Mouse (Mus musculus) hindbrain, embryonic 16.5 days (tissue): ENCODE measurements around the gene Rab11fip5. TPM values are rescaled to one million over a fixed set of nuclear protein-coding genes. Genes with fewer than 3 reads are reported as not detected.

Experiments used
- ATAC-seq: fragments of 200-750 bp; cut with Nextera tagmentation; 2 replicates; pipeline ENCODE4 v1.8.0; 2017; ENCODE audit warnings: moderate TSS enrichment, moderate library complexity
- H3K27ac ChIP-seq: fragments of 300-500 bp; sonication (generic); 2 replicates; pipeline ENCODE4 v1.5.1; 2014; ENCODE audit warnings: low read depth, mild to moderate bottlenecking, control low read depth, low read length, moderate library complexity
- H3K27me3 ChIP-seq: fragments of 300-500 bp; sonication (generic); replicated peaks from 2 replicates; pipeline ENCODE4 v1.6.1; 2014; ENCODE audit warnings: low read length; ENCODE audit not compliant: control insufficient read depth, insufficient read depth
- H3K36me3 ChIP-seq: fragments of 300-500 bp; sonication (generic); 2 replicates; pipeline ENCODE4 v1.6.1; 2014; ENCODE audit warnings: mild to moderate bottlenecking, low read length, moderate library complexity, mixed read lengths; ENCODE audit not compliant: control insufficient read depth, insufficient read depth
- H3K4me1 ChIP-seq: fragments of 300-500 bp; sonication (generic); 2 replicates; pipeline ENCODE4 v1.6.1; 2014; ENCODE audit warnings: low read depth, low read length; ENCODE audit not compliant: control insufficient read depth, insufficient read depth
- H3K4me2 ChIP-seq: fragments of 300-500 bp; sonication (generic); 2 replicates; pipeline ENCODE4 v1.6.1; 2014; ENCODE audit warnings: mild to moderate bottlenecking, low read length, control low read depth, moderate library complexity
- H3K4me3 ChIP-seq: fragments of 300-500 bp; sonication (generic); 2 replicates; pipeline ENCODE4 v1.5.1; 2014; ENCODE audit warnings: mild to moderate bottlenecking, low read length, control low read depth, moderate library complexity
- H3K9ac ChIP-seq: fragments of 300-500 bp; sonication (generic); 2 replicates; pipeline ENCODE4 v1.6.1; 2014; ENCODE audit warnings: low read depth, mild to moderate bottlenecking, control low read depth, low read length, moderate library complexity
- H3K9me3 ChIP-seq: fragments of 300-500 bp; sonication (generic); 2 replicates; pipeline ENCODE4 v1.6.1; 2014; ENCODE audit warnings: mild to moderate bottlenecking, low read length, moderate library complexity; ENCODE audit not compliant: control insufficient read depth
- WGBS: fragments of 180-500 bp; shearing (Covaris S2); extraction: QIAGEN DNeasy Blood & Tissue Kit; methylation state at CpG from one replicate; pipeline ENCODE4 v1.1.7; 2014; 5-methylcytosine and 5-hydroxymethylcytosine counted together
- polyA plus RNA-seq: library from polyadenylated mRNA; unstranded; fragments of >200 nt; fragmentation: Nextera tagmentation; extraction: Ambion mirVana; gene quantifications from 2 replicates; pipeline ENCODE4 v1.2.1, GENCODE M21; 2015

The Rab11fip5 gene
- polyA plus RNA-seq, 1 experiment from 2014 or later = 24.3 TPM

GRCm38 (mm10) chr6:85397165-85397564 lies 22.7 kb upstream of the Rab11fip5 start:
- ATAC-seq = no peak
- H3K4me1 ChIP-seq = no peaks in the 10 kb centered on the region
- no peaks in the 10 kb centered on the region for H3K9me3 ChIP-seq
- H3K27ac ChIP-seq = no peak overlapping the region
- no peak overlapping the region for H3K9ac ChIP-seq
- 26% methylated on average over 1 of the region's 1 CpGs for WGBS
- no peak overlapping the region for H3K4me3 ChIP-seq
- no peaks in the 10 kb centered on the region for H3K36me3 ChIP-seq
- H3K27me3 ChIP-seq = no peaks in the 10 kb centered on the region
- no peak overlapping the region for H3K4me2 ChIP-seq

- 75% methylated on average over 2 of the region's 2 CpGs for WGBS
- ATAC-seq = no peak
Measured at GRCm38 (mm10) chr6:85395360-85395759, 20.9 kb upstream of the Rab11fip5 start.

GRCm38 (mm10) chr6:85391803-85392202 lies 17.4 kb upstream of the Rab11fip5 start:
- H3K27me3 ChIP-seq = no peaks in the 10 kb centered on the region
- H3K9me3 ChIP-seq = no peaks in the 10 kb centered on the region
- H3K4me2 ChIP-seq = no peak overlapping the region
- no peak overlapping the region for H3K4me3 ChIP-seq
- H3K9ac ChIP-seq = no peak overlapping the region
- no peaks in the 10 kb centered on the region for H3K4me1 ChIP-seq
- no peaks in the 10 kb centered on the region for H3K36me3 ChIP-seq
- 34% methylated on average over 7 of the region's 7 CpGs for WGBS
- no peak overlapping the region for H3K27ac ChIP-seq
- ATAC-seq = no peak

More at GRCm38 (mm10) chr6:85395360-85395759, 20.9 kb upstream of the Rab11fip5 start:
- no peaks in the 10 kb centered on the region for H3K27me3 ChIP-seq
- H3K4me2 ChIP-seq = no peak overlapping the region
- no peaks in the 10 kb centered on the region for H3K4me1 ChIP-seq
- H3K9ac ChIP-seq = no peak overlapping the region
- H3K36me3 ChIP-seq = no peaks in the 10 kb centered on the region
- no peak overlapping the region for H3K27ac ChIP-seq
- no peaks in the 10 kb centered on the region for H3K9me3 ChIP-seq
- no peak overlapping the region for H3K4me3 ChIP-seq

GRCm38 (mm10) chr6:85388608-85389007 lies 14.2 kb upstream of the Rab11fip5 start:
- no peak overlapping the region for H3K4me3 ChIP-seq
- 85% methylated on average over 5 of the region's 5 CpGs for whole genome bisulfite sequencing
- no peaks in the 10 kb centered on the region for H3K27me3 ChIP-seq
- no peak overlapping the region for H3K27ac ChIP-seq
- no peaks in the 10 kb centered on the region for H3K4me1 ChIP-seq
- H3K4me2 ChIP-seq = no peak overlapping the region
- H3K36me3 ChIP-seq = no peaks in the 10 kb centered on the region
- no peak overlapping the region for H3K9ac ChIP-seq
- ATAC-seq = no peak
- H3K9me3 ChIP-seq = no peaks in the 10 kb centered on the region

- no peak overlapping the region for H3K4me3 ChIP-seq
- H3K4me1 ChIP-seq = no peaks in the 10 kb centered on the region
- H3K9me3 ChIP-seq = no peaks in the 10 kb centered on the region
- H3K9ac ChIP-seq = no peak overlapping the region
- ATAC-seq = no peak
- no peak overlapping the region for H3K4me2 ChIP-seq
- no peaks in the 10 kb centered on the region for H3K27me3 ChIP-seq
- WGBS = 87% methylated on average over 2 of the region's 2 CpGs
- H3K27ac ChIP-seq = no peak overlapping the region
- H3K36me3 ChIP-seq = no peaks in the 10 kb centered on the region
Measured at GRCm38 (mm10) chr6:85382791-85383190, 8.4 kb upstream of the Rab11fip5 start.

GRCm38 (mm10) chr6:85381648-85382020 lies 7.2 kb upstream of the Rab11fip5 start:
- no peak overlapping the region for H3K4me3 ChIP-seq
- H3K27ac ChIP-seq = no peak overlapping the region
- no peak overlapping the region for H3K4me2 ChIP-seq
- no peaks in the 10 kb centered on the region for H3K27me3 ChIP-seq
- no peaks in the 10 kb centered on the region for H3K4me1 ChIP-seq
- no peaks in the 10 kb centered on the region for H3K9me3 ChIP-seq
- H3K9ac ChIP-seq = no peak overlapping the region
- no peak for ATAC-seq
- WGBS = 84% methylated on average over 10 of the region's 10 CpGs
- H3K36me3 ChIP-seq = no peaks in the 10 kb centered on the region

- no peaks in the 10 kb centered on the region for H3K36me3 ChIP-seq
- H3K4me2 ChIP-seq = peak overlapping the region; percentile 1; the same call in 1 of the 2 replicates
- H3K27ac ChIP-seq = no peak overlapping the region
- no peak overlapping the region for H3K9ac ChIP-seq
- 28% methylated on average over 17 of the region's 17 CpGs for WGBS
- H3K4me1 ChIP-seq = no peaks in the 10 kb centered on the region
- H3K27me3 ChIP-seq = no peaks in the 10 kb centered on the region
- no peaks in the 10 kb centered on the region for H3K9me3 ChIP-seq
- H3K4me3 ChIP-seq = no peak overlapping the region
- no peak for ATAC-seq
Measured at GRCm38 (mm10) chr6:85380901-85381647, 6.6 kb upstream of the Rab11fip5 start.

GRCm38 (mm10) chr6:85380201-85380900 lies 5.9 kb upstream of the Rab11fip5 start:
- H3K9me3 ChIP-seq = no peaks in the 10 kb centered on the region
- no peaks in the 10 kb centered on the region for H3K4me1 ChIP-seq
- no peak overlapping the region for H3K27ac ChIP-seq
- no peak overlapping the region for H3K9ac ChIP-seq
- H3K4me2 ChIP-seq = no peak overlapping the region
- H3K27me3 ChIP-seq = no peaks in the 10 kb centered on the region
- H3K36me3 ChIP-seq = no peaks in the 10 kb centered on the region
- no peak overlapping the region for H3K4me3 ChIP-seq
- ATAC-seq = peak; percentile 82
- WGBS = 29% methylated on average over 10 of the region's 10 CpGs

GRCm38 (mm10) chr6:85378629-85379028 lies 4.2 kb upstream of the Rab11fip5 start:
- Histone ChIP-seq H3K4me1 (no peaks in the 10 kb centered on the region), H3K36me3 (no peaks in the 10 kb centered on the region), H3K27me3 (no peaks in the 10 kb centered on the region), H3K4me3 (no peak overlapping the region), H3K9ac (no peak overlapping the region), H3K4me2 (no peak overlapping the region), H3K9me3 (no peaks in the 10 kb centered on the region), H3K27ac (no peak overlapping the region)
- ATAC-seq = no peak
- 62% methylated on average over 8 of the region's 8 CpGs for WGBS
